In the genomic region with DNA sequence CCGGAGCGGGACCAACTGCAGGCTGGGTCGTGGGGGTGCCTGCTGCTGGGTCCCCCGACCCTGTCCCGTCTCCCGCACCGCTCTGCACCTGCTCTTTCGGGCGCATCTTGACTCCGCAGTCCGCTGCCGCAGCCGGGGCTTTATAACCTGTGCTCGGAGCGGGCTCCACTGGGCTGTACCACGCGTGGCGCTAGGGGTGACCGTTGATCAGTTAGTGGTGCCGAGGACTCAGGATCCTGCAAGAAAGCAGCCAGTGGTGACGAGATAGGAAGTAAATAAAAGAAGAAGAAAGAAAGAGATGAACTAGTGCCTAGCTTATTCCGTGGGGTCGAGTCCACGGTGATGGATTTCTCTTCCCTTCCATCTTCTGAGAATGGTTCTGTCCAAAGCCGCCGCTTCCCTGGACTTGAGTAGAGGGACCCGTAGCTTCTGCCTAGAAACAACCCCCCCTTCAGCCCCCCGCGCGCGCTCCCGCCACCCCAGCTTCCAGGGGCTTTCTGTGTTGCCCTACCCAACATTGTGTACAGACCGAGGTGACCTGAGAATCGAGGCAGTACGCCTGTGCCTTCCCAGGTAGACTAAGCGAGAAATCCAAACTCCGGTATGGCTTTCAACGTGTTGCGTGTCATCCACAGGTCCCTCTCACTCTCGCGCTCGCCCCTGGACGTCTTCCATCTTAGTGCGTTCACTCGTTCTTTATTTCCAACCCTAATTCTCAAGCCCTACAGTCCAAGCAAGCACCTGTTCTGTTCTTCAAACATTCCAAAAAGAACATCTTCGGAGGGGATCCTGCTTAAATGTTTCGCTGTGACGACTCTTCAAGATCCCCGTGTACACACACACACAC, we compare ENCODE assay signal across 1 mouse cellular context.
TF ChIP-seq lines count a peak whose summit lies in the region.

Gene Hap1 (minus strand): TSS at position 157 of the 847 bp plus-strand sequence.

TF ChIP-seq in MEL, 35 proteins besides CTCF, POLR2A, EP300 and RAD21 (continued from another document):
- 0 out of 2 replicates have a peak, but pooled peaks have one; percentile 6 for TF ChIP-seq MYC (IDR thresholded peaks at IDR 0.05; ENCODE audit: low read depth, low read length)
- no peak for TF ChIP-seq MEF2A (IDR thresholded peaks at IDR 0.05; ENCODE audit: extremely low read depth, insufficient replicate concordance, low read depth, low read length, poor library complexity, severe bottlenecking)
- TF ChIP-seq SMC3 (IDR thresholded peaks at IDR 0.05; ENCODE audit: low read depth, low read length) = no peak
- TF ChIP-seq USF1 (IDR thresholded peaks at IDR 0.05; ENCODE audit: low read depth, low read length) = no peak
- no peak for TF ChIP-seq USF2 (IDR thresholded peaks at IDR 0.05; ENCODE audit: borderline replicate concordance in 1 of 2, insufficient read depth in 1 of 2, low read depth in 1 of 2, low read length in 2 of 2)
